Mouse (Mus musculus) E14TG2a.4 (cell line): Measurements from ENCODE around the gene Hfe2.

Experiments
- CTCF ChIP-seq: conservative IDR thresholded peaks from 2 replicates; pipeline ENCODE4 v1.5.1; 2014; ENCODE audit warnings: low read length
- POU5F1 ChIP-seq: IDR thresholded peaks from 2 replicates; pipeline ENCODE4 v1.6.1; 2014; ENCODE audit warnings: low read length, borderline replicate concordance

DNA sequence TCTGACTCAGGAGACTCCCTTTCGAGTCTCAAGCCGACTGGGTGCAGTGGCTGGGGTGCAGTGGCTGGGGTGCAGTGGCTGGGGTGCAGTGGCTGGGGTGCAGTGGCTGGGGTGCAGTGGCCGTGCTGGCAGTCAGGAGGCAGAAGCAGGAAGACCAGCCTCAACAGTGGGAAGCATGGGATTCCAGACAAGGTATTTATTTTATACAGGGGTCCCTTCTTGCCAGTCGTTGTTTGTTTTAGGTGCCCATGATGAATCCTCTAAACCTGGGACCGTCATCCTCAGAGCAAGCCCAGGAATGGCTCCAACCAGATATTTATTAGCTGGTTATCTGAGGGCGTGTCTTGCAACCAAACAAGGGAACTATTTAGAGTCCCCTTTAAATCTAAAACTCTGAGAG is 28.6 kb downstream of the Hfe2 start:
- no peak for TF ChIP-seq CTCF
- TF ChIP-seq POU5F1 = no peak
